Mouse (Mus musculus): Measurements from ENCODE around the gene Nmb. TPM values are rescaled to one million over a fixed set of nuclear protein-coding genes. Genes with fewer than 3 reads are reported as not detected.

The Nmb gene
- polyA plus RNA-seq, 1 experiment from 2014 or later = 4.9 TPM

- Histone ChIP-seq H3K27me3 (ENCODE audit: control insufficient read depth, insufficient read depth, low read length) (no peaks in the 10 kb centered on the region), H3K4me1 (ENCODE audit: control insufficient read depth, insufficient read depth, low read length) (peaks cover 24% of the 10 kb centered on the region)
- 0% methylated on average over 40 of the region's 40 CpGs for WGBS
Measured at GRCm38 (mm10) chr7:80860729-80861274, 44.1 kb downstream of the Nmb start, which contains the start of gene Zscan2. Gene Zscan2, plus strand, starts transcription at chr7:80860920.

GRCm38 (mm10) chr7:80860227-80860626, 44.6 kb downstream of the Nmb start:
- Histone ChIP-seq H3K27me3 (ENCODE audit: control insufficient read depth, insufficient read depth, low read length) (no peaks in the 10 kb centered on the region), H3K4me1 (ENCODE audit: control insufficient read depth, insufficient read depth, low read length) (peaks cover 22% of the 10 kb centered on the region), H3K36me3 (ENCODE audit: control insufficient read depth, insufficient read depth, low read length) (peaks cover 8% of the 10 kb centered on the region), H3K4me2 (replicated peaks; ENCODE audit: low read depth, low read length) (peak overlapping the region; percentile 57), H3K27ac (ENCODE audit: low read length) (no peak overlapping the region), H3K4me3 (ENCODE audit: low read depth, low read length) (peak overlapping the region; percentile 83), H3K9ac (replicated peaks; ENCODE audit: low read depth, low read length) (peak overlapping the region; percentile 84; the same call in 1 of the 2 replicates), H3K9me3 (ENCODE audit: control insufficient read depth, low read depth, low read length) (no peaks in the 10 kb centered on the region)
- peak; percentile 59 for ATAC-seq (ENCODE audit: insufficient number of reproducible peaks, insufficient read depth, low FRiP score, low read depth)
- under 1% methylated on average over 13 of the region's 13 CpGs for WGBS

More at GRCm38 (mm10) chr7:80860729-80861274, 44.1 kb downstream of the Nmb start, which contains the start of gene Zscan2:
- peak within 1 kb of the TSS; percentile 69 for H3K27ac ChIP-seq (ENCODE audit: low read length)
- H3K9ac ChIP-seq (replicated peaks; ENCODE audit: low read depth, low read length) = peak within 1 kb of the TSS; percentile 84
- H3K9me3 ChIP-seq (ENCODE audit: control insufficient read depth, low read depth, low read length) = no peaks in the 10 kb centered on the region
- H3K4me3 ChIP-seq (ENCODE audit: low read depth, low read length) = peak within 1 kb of the TSS; percentile 83
- peak within 1 kb of the TSS; percentile 57 for H3K4me2 ChIP-seq (replicated peaks; ENCODE audit: low read depth, low read length)
- peak; percentile 97 for ATAC-seq (ENCODE audit: insufficient number of reproducible peaks, insufficient read depth, low FRiP score, low read depth)
- peaks cover 12% of the 10 kb centered on the region for H3K36me3 ChIP-seq (ENCODE audit: control insufficient read depth, insufficient read depth, low read length)

GRCm38 (mm10) chr7:80857181-80857580, 47.7 kb downstream of the Nmb start:
- H3K4me1 ChIP-seq (ENCODE audit: control insufficient read depth, insufficient read depth, low read length) = peaks cover 6% of the 10 kb centered on the region
- H3K9me3 ChIP-seq (ENCODE audit: control insufficient read depth, low read depth, low read length) = no peaks in the 10 kb centered on the region
- H3K9ac ChIP-seq (replicated peaks; ENCODE audit: low read depth, low read length) = no peak overlapping the region
- no peaks in the 10 kb centered on the region for H3K36me3 ChIP-seq (ENCODE audit: control insufficient read depth, insufficient read depth, low read length)
- no peak for ATAC-seq (ENCODE audit: insufficient number of reproducible peaks, insufficient read depth, low FRiP score, low read depth)
- no peak overlapping the region for H3K27ac ChIP-seq (ENCODE audit: low read length)
- no peak overlapping the region for H3K4me3 ChIP-seq (ENCODE audit: low read depth, low read length)
- 22% methylated on average over 6 of the region's 6 CpGs for WGBS
- no peaks in the 10 kb centered on the region for H3K27me3 ChIP-seq (ENCODE audit: control insufficient read depth, insufficient read depth, low read length)
- no peak overlapping the region for H3K4me2 ChIP-seq (replicated peaks; ENCODE audit: low read depth, low read length)

- H3K27ac ChIP-seq (ENCODE audit: low read length) = no peak overlapping the region
- no peaks in the 10 kb centered on the region for H3K9me3 ChIP-seq (ENCODE audit: control insufficient read depth, low read depth, low read length)
- ATAC-seq (ENCODE audit: insufficient number of reproducible peaks, insufficient read depth, low FRiP score, low read depth) = no peak
- H3K4me2 ChIP-seq (replicated peaks; ENCODE audit: low read depth, low read length) = no peak overlapping the region
- H3K36me3 ChIP-seq (ENCODE audit: control insufficient read depth, insufficient read depth, low read length) = no peaks in the 10 kb centered on the region
- no peak overlapping the region for H3K4me3 ChIP-seq (ENCODE audit: low read depth, low read length)
- no peaks in the 10 kb centered on the region for H3K4me1 ChIP-seq (ENCODE audit: control insufficient read depth, insufficient read depth, low read length)
- H3K27me3 ChIP-seq (ENCODE audit: control insufficient read depth, insufficient read depth, low read length) = no peaks in the 10 kb centered on the region
- no peak overlapping the region for H3K9ac ChIP-seq (replicated peaks; ENCODE audit: low read depth, low read length)
Measured at GRCm38 (mm10) chr7:80855316-80855715, 49.6 kb downstream of the Nmb start.

GRCm38 (mm10) chr7:80853218-80853617, 51.7 kb downstream of the Nmb start:
- ATAC-seq (ENCODE audit: insufficient number of reproducible peaks, insufficient read depth, low FRiP score, low read depth) = no peak
- no peak overlapping the region for H3K9ac ChIP-seq (replicated peaks; ENCODE audit: low read depth, low read length)
- H3K4me3 ChIP-seq (ENCODE audit: low read depth, low read length) = no peak overlapping the region
- no peaks in the 10 kb centered on the region for H3K4me1 ChIP-seq (ENCODE audit: control insufficient read depth, insufficient read depth, low read length)
- no peak overlapping the region for H3K27ac ChIP-seq (ENCODE audit: low read length)
- H3K27me3 ChIP-seq (ENCODE audit: control insufficient read depth, insufficient read depth, low read length) = no peaks in the 10 kb centered on the region
- H3K4me2 ChIP-seq (replicated peaks; ENCODE audit: low read depth, low read length) = no peak overlapping the region
- WGBS = 97% methylated on average over 3 of the region's 3 CpGs
- H3K9me3 ChIP-seq (ENCODE audit: control insufficient read depth, low read depth, low read length) = no peaks in the 10 kb centered on the region
- H3K36me3 ChIP-seq (ENCODE audit: control insufficient read depth, insufficient read depth, low read length) = no peaks in the 10 kb centered on the region

Other genes starting within 250 kb of the Nmb start
- 27.6 and 29.3 TPM in 2 replicates for gene Crtc3, start 216.2 kb downstream of the Nmb start, polyA plus RNA-seq (2014; fragmentation: Nextera tagmentation; extraction: Ambion mirVana)
- gene Iqgap1, start 79.1 kb downstream of the Nmb start, polyA plus RNA-seq (2014; fragmentation: Nextera tagmentation; extraction: Ambion mirVana) = 94.3 and 99.9 TPM in 2 replicates
- gene Zscan2, start 44.2 kb downstream of the Nmb start, polyA plus RNA-seq (2014; fragmentation: Nextera tagmentation; extraction: Ambion mirVana) = 2.4 and 2.5 TPM in 2 replicates
- gene Wdr73, start 3.8 kb downstream of the Nmb start, polyA plus RNA-seq (2014; fragmentation: Nextera tagmentation; extraction: Ambion mirVana) = 28.8 and 31.2 TPM in 2 replicates
- 209 and 219 TPM in 2 replicates for gene Sec11a, start 42.7 kb upstream of the Nmb start, polyA plus RNA-seq (2014; fragmentation: Nextera tagmentation; extraction: Ambion mirVana)
- gene Zfp592, start 88.6 kb upstream of the Nmb start, polyA plus RNA-seq (2014; fragmentation: Nextera tagmentation; extraction: Ambion mirVana) = 15.2 and 15.4 TPM in 2 replicates
- 0.55 and 0.59 TPM in 2 replicates for gene Alpk3, start 152.5 kb upstream of the Nmb start, polyA plus RNA-seq (2014; fragmentation: Nextera tagmentation; extraction: Ambion mirVana)
- gene Slc28a1, start 209.7 kb upstream of the Nmb start, polyA plus RNA-seq (2014; fragmentation: Nextera tagmentation; extraction: Ambion mirVana) = not detected in 2 replicates

All from stomach, embryonic 14.5 days (tissue).